Mouse (Mus musculus): ENCODE measurements at regions not wholly inside any gene's neighbourhood (a gene's known extent, or its start where the extent isn't known, plus 50 kb on each side); places are given as distances from the start of the nearest gene placed in this dataset.
"Not testable (repeated sequence)": the region's sequence is repeated elsewhere in the genome, so short reads cannot be mapped to it uniquely, and the experiment has no call there.

GRCm38 (mm10) chr19:8496561-8496960 lies 91.7 kb upstream of the Slc22a30 start:
- H3K4me3 ChIP-seq (replicated peaks); ATAC-seq (ENCODE audit: low read depth); H3K9ac ChIP-seq; H3K27ac ChIP-seq; DNase-seq; H3K4me1 ChIP-seq (replicated peaks); H3K36me3 ChIP-seq; H3K4me2 ChIP-seq; H3K9me3 ChIP-seq (replicated peaks); H3K27me3 ChIP-seq: not testable (repeated sequence)
- 75% methylated on average over 3 of the region's 3 CpGs for whole genome bisulfite sequencing (ENCODE audit: insufficient replicate concordance)

DNA sequence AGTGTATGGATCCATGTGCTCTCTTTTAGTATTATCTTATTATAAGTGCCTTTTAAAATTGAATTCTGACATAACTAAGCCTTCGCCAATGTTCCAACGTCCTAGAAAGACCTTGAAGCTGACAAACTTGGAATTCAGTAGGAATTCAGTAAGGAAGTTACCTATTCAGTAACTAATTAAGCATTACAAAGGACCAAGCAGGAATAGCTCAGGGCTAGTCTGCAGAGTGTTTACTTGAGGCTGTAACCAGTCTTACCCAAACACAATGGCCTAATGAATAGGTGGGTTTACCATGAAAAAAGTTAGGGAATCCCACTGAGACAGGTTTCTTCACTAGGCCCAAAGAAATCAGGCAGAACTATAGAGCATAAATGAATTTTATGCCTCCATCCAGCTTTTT lies 92.6 kb upstream of the Slc22a30 start:
- not testable (repeated sequence) for H3K27me3 ChIP-seq; ATAC-seq (ENCODE audit: low read depth); H3K4me2 ChIP-seq; H3K27ac ChIP-seq; H3K9ac ChIP-seq; H3K36me3 ChIP-seq; H3K9me3 ChIP-seq (replicated peaks); H3K4me3 ChIP-seq (replicated peaks); H3K4me1 ChIP-seq (replicated peaks); DNase-seq
- WGBS (ENCODE audit: insufficient replicate concordance): 63% methylated on average over 2 of the region's 2 CpGs

- peak; percentile 1 for DNase-seq
- not testable (repeated sequence) for H3K27ac ChIP-seq; ATAC-seq (ENCODE audit: low read depth); H3K27me3 ChIP-seq; H3K36me3 ChIP-seq; H3K4me1 ChIP-seq (replicated peaks); H3K9me3 ChIP-seq (replicated peaks)
- Histone ChIP-seq H3K9ac (peak overlapping the region; percentile 65; the same call in 1 of the 2 replicates), H3K4me2 (peak overlapping the region; percentile 66), H3K4me3 (replicated peaks) (peak overlapping the region; percentile 65)
- WGBS (ENCODE audit: insufficient replicate concordance): 51% methylated on average over 6 of the region's 6 CpGs
These were observed 73.3 kb upstream of the Slc22a8 start for GRCm38 (mm10) chr19:8517721-8518120.

- peaks cover 5% of the 10 kb centered on the region for H3K4me1 ChIP-seq (replicated peaks)
- 19% methylated on average over 11 of the region's 11 CpGs for WGBS (ENCODE audit: insufficient replicate concordance)
These were observed 72.8 kb upstream of the Slc22a8 start for GRCm38 (mm10) chr19:8518273-8518672.

GRCm38 (mm10) chr19:8518933-8519332 lies 72.1 kb upstream of the Slc22a8 start:
- Histone ChIP-seq H3K4me3 (replicated peaks) (peak overlapping the region; percentile 65), H3K27ac (peak overlapping the region; percentile 53; the same call in 1 of the 2 replicates), H3K9ac (peak overlapping the region; percentile 65; the same call in 1 of the 2 replicates), H3K4me2 (peak overlapping the region; percentile 66)
- ATAC-seq (ENCODE audit: low read depth); DNase-seq; H3K27me3 ChIP-seq; H3K4me1 ChIP-seq (replicated peaks); H3K36me3 ChIP-seq; H3K9me3 ChIP-seq (replicated peaks): not testable (repeated sequence)
- 52% methylated on average over 7 of the region's 7 CpGs for WGBS (ENCODE audit: insufficient replicate concordance)

More at GRCm38 (mm10) chr19:8518273-8518672, 72.8 kb upstream of the Slc22a8 start:
- peak overlapping the region; percentile 65 for H3K9ac ChIP-seq
- H3K36me3 ChIP-seq: no peaks in the 10 kb centered on the region
- ATAC-seq (ENCODE audit: low read depth) (peak; percentile 73), DNase-seq (peak; percentile 42)
- peak overlapping the region; percentile 53 for H3K27ac ChIP-seq
- H3K27me3 ChIP-seq: no peaks in the 10 kb centered on the region
- H3K4me2 ChIP-seq: peak overlapping the region; percentile 66
- peak overlapping the region; percentile 65 for H3K4me3 ChIP-seq (replicated peaks)
- no peaks in the 10 kb centered on the region for H3K9me3 ChIP-seq (replicated peaks)

DNA sequence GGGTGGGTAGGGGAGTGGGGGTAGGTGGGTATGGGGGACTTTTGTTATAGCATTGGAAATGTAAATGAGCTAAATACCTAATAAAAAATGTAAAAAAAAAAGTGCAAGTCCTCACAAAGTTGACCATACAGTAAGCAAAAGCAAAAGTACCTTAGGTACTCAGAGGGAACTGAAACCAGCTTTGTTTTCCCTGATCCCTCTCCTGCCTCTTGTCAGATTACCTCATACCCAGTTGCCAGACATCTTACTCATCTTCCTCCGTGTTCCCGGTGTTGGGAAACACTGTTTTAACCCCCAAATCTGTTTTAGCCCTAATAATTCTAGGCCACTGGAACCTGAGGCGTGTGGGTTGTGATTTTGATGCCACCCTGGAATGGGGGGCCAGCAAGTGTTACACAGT lies 56.5 kb upstream of the Slc22a8 start:
- DNase-seq (no peak), ATAC-seq (ENCODE audit: low read depth) (no peak)
- Histone ChIP-seq H3K27me3 (no peaks in the 10 kb centered on the region), H3K36me3 (no peaks in the 10 kb centered on the region), H3K4me3 (replicated peaks) (no peak overlapping the region), H3K9me3 (replicated peaks) (no peaks in the 10 kb centered on the region), H3K4me2 (no peak overlapping the region), H3K4me1 (replicated peaks) (no peaks in the 10 kb centered on the region), H3K27ac (no peak overlapping the region), H3K9ac (no peak overlapping the region)
- WGBS (ENCODE audit: insufficient replicate concordance): 52% methylated on average over 3 of the region's 3 CpGs

GRCm38 (mm10) chr19:8536085-8536484 lies 55.0 kb upstream of the Slc22a8 start:
- no peaks in the 10 kb centered on the region for H3K36me3 ChIP-seq
- ATAC-seq (ENCODE audit: low read depth) (no peak), DNase-seq (no peak)
- H3K27ac ChIP-seq: no peak overlapping the region
- H3K9me3 ChIP-seq (replicated peaks): no peaks in the 10 kb centered on the region
- 32% methylated on average over 2 of the region's 2 CpGs for WGBS (ENCODE audit: insufficient replicate concordance)
- H3K4me3 ChIP-seq (replicated peaks): no peak overlapping the region
- no peaks in the 10 kb centered on the region for H3K4me1 ChIP-seq (replicated peaks)
- no peaks in the 10 kb centered on the region for H3K27me3 ChIP-seq
- no peak overlapping the region for H3K4me2 ChIP-seq
- H3K9ac ChIP-seq: no peak overlapping the region

All from liver, embryonic 13.5 days (tissue).